Comparison of ENCODE assay signal across 10 mouse cellular contexts in the genomic region with DNA sequence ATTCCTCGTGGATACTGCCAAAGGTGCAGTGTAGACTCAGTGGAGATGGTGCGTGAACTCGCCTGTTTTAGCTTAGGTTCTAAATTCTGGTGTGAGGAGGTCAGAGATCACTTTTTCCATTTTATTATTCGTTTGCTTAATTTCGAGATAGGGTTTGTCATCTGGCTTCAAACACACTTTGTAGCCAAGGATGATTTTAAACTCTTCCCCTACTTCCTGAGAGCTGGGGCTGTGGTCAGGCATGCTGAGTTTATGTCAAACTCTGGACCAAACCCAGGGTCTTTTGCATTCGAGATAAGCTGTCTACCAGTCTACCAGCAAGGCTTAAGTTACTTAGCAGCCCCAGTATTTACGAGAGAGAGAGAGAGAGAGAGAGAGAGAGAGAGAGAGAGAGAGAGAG.
DNase-seq lines count a peak whose midpoint lies in the region; ATAC-seq and TF ChIP-seq lines count a peak whose summit lies in the region.
"Had no signal": no experiment of that assay in that cellular context is flagged by ENCODE, and none has a peak within 500 bp of the region (broad histone marks: within the 10 kb centered on the region; RNA-seq: fewer than 3 reads in every experiment).

No protein-coding gene starts in this region.

- no peak for TF ChIP-seq POLR2A in embryonic fibroblast, embryonic 13.5 days (IDR thresholded peaks at IDR 0.05; ENCODE audit: low read depth, low read length)

- peak overlapping the region; percentile 55 for H3K4me3 ChIP-seq in heart, embryonic 12.5 days
- peak overlapping the region; percentile 54 for H3K4me3 ChIP-seq in lung, embryonic 16.5 days (ENCODE audit: low read length)
- peak overlapping the region; percentile 9; the same call in 1 of the 2 replicates for H3K4me3 ChIP-seq in embryonic fibroblast, embryonic 13.5 days (ENCODE audit: insufficient read depth, low read length)
- no peak overlapping the region for H3K4me3 ChIP-seq in stomach, postnatal 0 days (ENCODE audit: low read depth, low read length)

- H3K9me3 ChIP-seq in heart, embryonic 12.5 days (replicated peaks) = peaks cover 9% of the 10 kb centered on the region
- peaks cover 13% of the 10 kb centered on the region for H3K9me3 ChIP-seq in lung, embryonic 16.5 days (ENCODE audit: control insufficient read depth, low read length)
- no peaks in the 10 kb centered on the region for H3K9me3 ChIP-seq in stomach, postnatal 0 days (ENCODE audit: control insufficient read depth, low read length)
- H3K9me3 ChIP-seq: liver, embryonic 15.5 days had no signal

- intact Hi-C loops in heart, postnatal 36 days (cut with DNase I) = loop anchor here (10.0 kb wide), 1 partner anchor 205 kb away; no protein-coding TSS in a partner anchor

- no peak for ATAC-seq in heart, embryonic 12.5 days (ENCODE audit: insufficient number of reproducible peaks, low FRiP score)
- ATAC-seq in lung, embryonic 16.5 days (ENCODE audit: low read depth) = no peak
- no peak for ATAC-seq in stomach, postnatal 0 days (ENCODE audit: low FRiP score, low TSS enrichment)
- ATAC-seq in erythroblast, adult 5-6 weeks (replicated peaks; ENCODE audit: low FRiP score, poor library complexity, severe bottlenecking) = no peak

- peaks cover 20% of the 10 kb centered on the region for H3K36me3 ChIP-seq in heart, embryonic 12.5 days
- peaks cover 19% of the 10 kb centered on the region for H3K36me3 ChIP-seq in lung, embryonic 16.5 days (ENCODE audit: control insufficient read depth, insufficient read depth, low read length)
- no peaks in the 10 kb centered on the region for H3K36me3 ChIP-seq in stomach, postnatal 0 days (ENCODE audit: control insufficient read depth, insufficient read depth, low read length)
- H3K36me3 ChIP-seq: forebrain, embryonic 12.5 days; liver, embryonic 15.5 days had no signal

- TF ChIP-seq CTCF in embryonic fibroblast, embryonic 13.5 days (IDR thresholded peaks at IDR 0.05; ENCODE audit: borderline replicate concordance, insufficient read depth, low read length) = no peak
- TF ChIP-seq CTCF in stomach, postnatal 0 days (IDR thresholded peaks at IDR 0.05; ENCODE audit: low read depth) = no peak

- peak overlapping the region; percentile 78 for H3K4me2 ChIP-seq in heart, embryonic 12.5 days
- H3K4me2 ChIP-seq in lung, embryonic 16.5 days (ENCODE audit: low read depth, low read length) = peak overlapping the region; percentile 69
- H3K4me2 ChIP-seq in stomach, postnatal 0 days (replicated peaks; ENCODE audit: low read depth) = peak overlapping the region; percentile 67

- peak overlapping the region; percentile 98 for H3K27ac ChIP-seq in heart, embryonic 12.5 days (ENCODE audit: poor library complexity, severe bottlenecking)
- peak overlapping the region; percentile 55; the same call in 1 of the 2 replicates for H3K27ac ChIP-seq in lung, embryonic 16.5 days (ENCODE audit: low read length)
- no peak overlapping the region for H3K27ac ChIP-seq in embryonic fibroblast, embryonic 13.5 days (ENCODE audit: insufficient read depth, low read length)
- H3K27ac ChIP-seq in stomach, postnatal 0 days (replicated peaks) = no peak overlapping the region
- H3K27ac ChIP-seq: forebrain, embryonic 12.5 days; liver, embryonic 15.5 days had no signal

- no peak for DNase-seq in heart, postnatal 36 days
- no peak for DNase-seq in lung, postnatal 36 days
- no peak for DNase-seq in stomach, postnatal 0 days (ENCODE audit: low spot score)
- DNase-seq: kidney, postnatal 14 days had no signal

- peaks cover 32% of the 10 kb centered on the region for H3K4me1 ChIP-seq in heart, embryonic 12.5 days (replicated peaks)
- H3K4me1 ChIP-seq in lung, embryonic 16.5 days (replicated peaks; ENCODE audit: control insufficient read depth, insufficient read depth, low read length) = peaks cover 36% of the 10 kb centered on the region
- H3K4me1 ChIP-seq in embryonic fibroblast, embryonic 13.5 days (ENCODE audit: control insufficient read depth, insufficient read depth, low read length) = no peaks in the 10 kb centered on the region; the same call in 1 of the 2 replicates
- no peaks in the 10 kb centered on the region for H3K4me1 ChIP-seq in stomach, postnatal 0 days (replicated peaks; ENCODE audit: control insufficient read depth, insufficient read depth)
- H3K4me1 ChIP-seq: liver, embryonic 15.5 days had no signal

- 41% methylated on average over 7 of the region's 7 CpGs for WGBS in heart, embryonic 12.5 days
- WGBS in lung, embryonic 16.5 days = 31% methylated on average over 7 of the region's 7 CpGs
- WGBS in stomach, postnatal 0 days = 57% methylated on average over 7 of the region's 7 CpGs

- no peaks in the 10 kb centered on the region for H3K27me3 ChIP-seq in heart, embryonic 12.5 days (replicated peaks)
- H3K27me3 ChIP-seq in lung, embryonic 16.5 days (ENCODE audit: control insufficient read depth, insufficient read depth, low read depth, low read length) = no peaks in the 10 kb centered on the region
- H3K27me3 ChIP-seq in stomach, postnatal 0 days (ENCODE audit: control insufficient read depth, insufficient read depth, low read length) = no peaks in the 10 kb centered on the region
- H3K27me3 ChIP-seq: forebrain, embryonic 12.5 days; liver, embryonic 15.5 days had no signal

- TF ChIP-seq EP300 in stomach, postnatal 0 days (optimal IDR thresholded peaks at IDR 0.05) = no peak

- H3K9ac ChIP-seq in heart, embryonic 12.5 days = peak overlapping the region; percentile 83; the same call in 1 of the 2 replicates
- peak overlapping the region; percentile 79 for H3K9ac ChIP-seq in lung, embryonic 16.5 days (ENCODE audit: low read length)
- H3K9ac ChIP-seq in stomach, postnatal 0 days (ENCODE audit: low read length) = no peak overlapping the region
- H3K9ac ChIP-seq: liver, embryonic 15.5 days had no signal

Comparison
In these comparisons a context has a peak if more than half of its experiments do, and no peak if none do; other contexts are left out.
1. H3K27ac ChIP-seq: peak in heart, embryonic 12.5 days (single experiment) and lung, embryonic 16.5 days (single experiment); none in embryonic fibroblast, embryonic 13.5 days (single experiment) and stomach, postnatal 0 days (single experiment).
2. Peak in every context shown above with its lines, with median percentiles within 50 percentile points of each other: H3K4me2 ChIP-seq.